ENCODE assay signal across 12 mouse cellular contexts in the genomic region with DNA sequence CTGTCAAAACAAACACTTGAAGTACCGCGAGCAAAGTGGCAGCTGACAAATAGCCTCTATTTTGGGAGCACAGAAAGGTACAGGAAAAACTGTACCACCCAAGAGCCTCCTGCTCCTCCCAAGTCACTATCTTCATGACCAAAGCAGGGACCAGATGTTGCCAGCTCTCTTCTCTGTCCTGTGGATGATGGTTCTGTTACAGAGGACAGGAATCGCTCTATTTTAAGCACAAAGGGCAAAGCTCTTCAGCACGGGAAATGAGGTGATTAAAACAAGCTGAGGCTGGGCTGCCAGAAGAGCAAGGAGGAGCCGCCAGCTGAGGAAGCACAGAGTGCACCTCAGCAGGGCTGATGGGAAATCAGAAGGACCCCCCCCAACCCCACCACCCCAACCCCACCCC.
DNase-seq lines count a peak whose midpoint lies in the region; ATAC-seq lines count a peak whose summit lies in the region.
"Had no signal": no experiment of that assay in that cellular context is flagged by ENCODE, and none has a peak within 500 bp of the region (broad histone marks: within the 10 kb centered on the region; RNA-seq: fewer than 3 reads in every experiment).

No protein-coding gene starts in this region.

- WGBS in heart, embryonic 10.5 days, result 3% methylated on average over 5 of the region's 5 CpGs
- 4% methylated on average over 5 of the region's 5 CpGs for WGBS in limb, embryonic 12.5 days

- H3K4me1 ChIP-seq in heart, embryonic 10.5 days, result peaks cover 16% of the 10 kb centered on the region
- H3K4me1 ChIP-seq in limb, embryonic 12.5 days (replicated peaks), result peaks cover 14% of the 10 kb centered on the region

- intact Hi-C loops in left cerebral cortex, postnatal 36 days (cut with DNase I), result no loop called here

- H3K27me3 ChIP-seq in heart, embryonic 10.5 days (ENCODE audit: insufficient read depth, poor library complexity, severe bottlenecking), result no peaks in the 10 kb centered on the region
- H3K27me3 ChIP-seq in limb, embryonic 12.5 days, result no peaks in the 10 kb centered on the region

- H3K9ac ChIP-seq in limb, embryonic 12.5 days (replicated peaks), result no peak overlapping the region

- peak; percentile 6 for DNase-seq in adrenal gland, adult 2 months
- no peak for DNase-seq in adrenal gland, adult 8-10 months
- peak; percentile 68 for DNase-seq in embryo, embryonic 10 days (ENCODE audit: low spot score)
- DNase-seq in heart, embryonic 10.5 days (ENCODE audit: low spot score), result no peak
- no peak for DNase-seq in right cerebral cortex, postnatal 10 days (ENCODE audit: low spot score in 2 of 2)
- no peak for DNase-seq in left cerebral cortex, postnatal 36 days (ENCODE audit: low spot score in 2 of 2)
- DNase-seq: cerebellum, adult 18-20 months; gastrocnemius, postnatal 10 days; midbrain, embryonic 14.5 days had no signal

- peak overlapping the region; percentile 80 for H3K27ac ChIP-seq in heart, embryonic 10.5 days
- no peak overlapping the region for H3K27ac ChIP-seq in limb, embryonic 12.5 days

- no peaks in the 10 kb centered on the region for H3K36me3 ChIP-seq in heart, embryonic 10.5 days
- no peaks in the 10 kb centered on the region for H3K36me3 ChIP-seq in limb, embryonic 12.5 days

- no peak for ATAC-seq in limb, embryonic 12.5 days (ENCODE audit: insufficient number of reproducible peaks, insufficient read depth, low FRiP score, low TSS enrichment, low read depth)
- ATAC-seq in megakaryocyte, adult 5-6 weeks (ENCODE audit: poor library complexity, severe bottlenecking), result no peak

- peak overlapping the region; percentile 37 for H3K4me3 ChIP-seq in heart, embryonic 10.5 days
- no peak overlapping the region; the same call in 1 of the 2 replicates for H3K4me3 ChIP-seq in limb, embryonic 12.5 days (replicated peaks)
- H3K4me3 ChIP-seq: erythroblast, embryonic 14.5 days had no signal

- no peaks in the 10 kb centered on the region for H3K9me3 ChIP-seq in heart, embryonic 10.5 days
- no peaks in the 10 kb centered on the region for H3K9me3 ChIP-seq in limb, embryonic 12.5 days

- H3K4me2 ChIP-seq in limb, embryonic 12.5 days, result peak overlapping the region; percentile 47

Comparison
In these comparisons a context has a peak if more than half of its experiments do, and no peak if none do; other contexts are left out.
1. DNase-seq: peak in adrenal gland, adult 2 months (single experiment) and embryo, embryonic 10 days (single experiment); none in adrenal gland, adult 8-10 months (single experiment), heart, embryonic 10.5 days (single experiment), right cerebral cortex, postnatal 10 days (0 of 2) and left cerebral cortex, postnatal 36 days (0 of 2).